Mouse (Mus musculus): ENCODE data around the gene Mei1.

Gene Mei1

DNA sequence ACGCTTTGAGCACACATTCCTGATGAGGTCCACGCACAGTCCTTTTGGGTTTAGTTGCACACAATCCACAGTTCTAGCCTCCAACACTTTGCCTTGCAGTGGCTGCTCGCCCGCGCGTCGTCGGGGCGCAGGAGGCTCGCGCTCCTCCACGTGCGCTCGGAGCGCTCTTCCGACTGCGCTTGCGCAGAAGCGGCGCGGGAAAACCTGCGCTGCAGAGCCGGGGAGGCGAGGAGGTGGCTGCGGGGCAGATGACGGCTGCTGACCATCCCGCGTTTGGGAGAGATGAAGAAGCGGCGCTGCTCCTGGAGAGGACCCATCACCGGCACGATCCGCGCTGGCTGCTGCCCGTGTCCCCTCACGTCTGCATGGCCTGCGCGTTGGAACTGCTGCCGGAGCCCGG lies at the start of gene Mei1:
Mei1 (plus strand) TSS at position 99 of the 400 bp plus-strand sequence.
- DNase-seq: peak in 1 of 2 experiments; percentile 18

DNA sequence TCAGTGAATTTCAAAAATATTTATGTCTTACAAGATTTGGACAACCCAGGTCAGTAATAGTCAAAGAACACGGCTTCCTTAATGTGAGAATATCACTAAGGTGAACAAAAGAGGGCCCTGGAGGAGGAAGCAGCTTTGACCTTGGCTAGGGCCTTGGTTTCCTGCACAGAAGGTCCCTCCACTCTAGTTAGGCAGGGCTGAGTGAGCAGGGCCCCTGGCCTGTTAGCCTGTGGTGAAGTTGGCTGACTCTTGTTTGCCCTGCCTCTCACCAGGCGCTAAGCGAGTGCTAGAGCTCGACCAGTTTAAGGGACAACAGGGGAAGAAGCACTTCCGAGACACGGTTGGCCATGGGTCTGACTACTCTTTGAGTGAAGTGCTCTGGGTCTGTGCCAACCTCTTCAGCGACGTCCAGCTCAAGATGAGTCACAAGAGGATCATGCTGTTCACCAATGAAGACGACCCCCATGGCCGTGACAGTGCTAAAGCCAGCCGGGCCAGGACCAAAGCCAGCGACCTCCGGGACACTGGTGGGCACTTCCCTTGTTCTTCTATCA lies 47.2 kb upstream of the Mei1 start:
- DNase-seq: peak; percentile 19 to 24

DNA sequence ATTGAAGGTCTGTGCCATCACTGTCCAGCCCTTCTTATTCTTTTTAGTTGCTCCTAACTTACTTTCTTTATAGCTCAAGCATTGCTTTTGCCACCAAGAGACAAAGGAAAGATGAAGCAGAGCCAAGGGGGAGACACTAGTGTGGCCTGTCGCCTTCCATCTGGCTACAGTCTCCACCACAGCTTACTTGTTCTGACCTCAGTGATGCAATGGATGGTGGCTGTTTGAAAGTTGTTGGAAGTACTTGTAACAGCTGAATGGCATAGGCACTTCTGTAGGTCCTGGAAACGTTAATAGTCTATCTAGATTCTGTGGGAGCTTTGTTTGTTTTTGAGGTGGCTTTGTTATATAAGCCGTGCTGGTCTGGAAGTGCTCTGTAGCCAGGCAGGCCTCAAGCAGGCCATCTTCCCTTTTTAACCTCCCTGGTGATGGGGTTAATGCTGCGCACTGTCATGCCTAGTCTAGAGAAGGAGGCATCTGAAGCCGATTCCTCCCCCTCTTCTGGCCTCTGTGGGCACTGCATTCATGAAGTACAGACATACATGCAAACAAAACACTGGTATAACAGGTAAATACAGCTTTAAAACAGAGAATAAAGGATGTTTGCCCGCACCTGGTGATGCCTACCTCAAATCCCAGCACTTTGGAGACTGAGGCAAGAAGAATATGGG lies 45.7 kb upstream of the Mei1 start:
- no peak for DNase-seq

DNA sequence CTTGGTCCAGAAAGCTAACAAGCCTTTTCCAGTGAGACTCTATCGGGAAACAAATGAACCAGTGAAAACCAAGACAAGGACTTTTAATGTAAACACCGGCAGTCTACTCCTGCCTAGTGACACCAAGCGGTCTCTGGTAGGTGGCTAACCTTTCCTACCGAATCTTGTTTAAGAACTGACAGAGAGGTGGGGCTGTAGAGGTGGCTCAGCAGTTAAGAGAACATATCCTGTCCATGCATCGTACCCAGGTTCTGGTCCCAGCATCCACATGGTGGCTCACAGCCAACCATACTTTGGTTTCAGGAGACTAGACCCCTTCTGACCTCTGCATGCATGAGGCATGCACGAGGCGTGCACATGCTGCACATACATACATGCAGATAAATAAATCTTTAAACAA lies 42.5 kb upstream of the Mei1 start:
- DNase-seq: no peak

DNA sequence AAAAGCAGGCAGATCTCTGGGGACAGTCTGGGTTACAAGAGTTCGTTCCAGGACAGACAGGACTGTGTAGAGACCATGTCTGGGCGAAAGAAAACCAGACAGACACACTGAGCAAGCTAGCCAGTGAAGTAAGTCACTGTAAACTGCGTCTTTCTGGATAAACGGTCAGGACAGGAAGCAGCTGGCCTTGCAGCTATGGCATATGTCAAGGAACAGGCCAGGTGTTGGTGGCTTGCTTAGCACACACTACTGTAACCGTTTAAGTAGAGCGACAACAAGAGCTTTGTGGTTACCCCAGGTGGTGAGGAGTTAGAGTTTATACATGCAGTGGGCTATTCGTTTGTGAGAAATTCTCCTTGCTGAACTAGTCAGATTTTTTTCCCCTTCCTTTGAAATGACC lies 42.1 kb upstream of the Mei1 start:
- DNase-seq: no peak

DNA sequence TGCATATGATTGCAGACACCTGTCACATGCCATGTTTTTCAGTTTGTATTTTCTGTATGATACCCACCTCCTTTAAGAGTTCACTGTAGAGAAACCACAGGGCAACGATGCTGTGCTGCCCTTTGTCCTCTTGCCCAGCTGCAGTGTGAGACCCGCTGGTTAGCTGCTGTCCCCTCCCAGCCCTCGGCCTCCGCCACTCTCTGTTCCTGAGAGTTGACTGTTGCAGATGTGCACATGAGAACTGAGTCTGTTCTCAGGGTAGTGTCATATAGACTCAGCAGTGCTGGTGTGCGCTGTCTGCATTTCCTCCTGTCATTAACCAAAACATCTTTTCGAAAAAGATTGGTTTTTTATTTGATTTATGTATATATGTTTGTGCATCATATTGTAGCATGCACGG lies 37.4 kb upstream of the Mei1 start:
- no peak for DNase-seq

DNA sequence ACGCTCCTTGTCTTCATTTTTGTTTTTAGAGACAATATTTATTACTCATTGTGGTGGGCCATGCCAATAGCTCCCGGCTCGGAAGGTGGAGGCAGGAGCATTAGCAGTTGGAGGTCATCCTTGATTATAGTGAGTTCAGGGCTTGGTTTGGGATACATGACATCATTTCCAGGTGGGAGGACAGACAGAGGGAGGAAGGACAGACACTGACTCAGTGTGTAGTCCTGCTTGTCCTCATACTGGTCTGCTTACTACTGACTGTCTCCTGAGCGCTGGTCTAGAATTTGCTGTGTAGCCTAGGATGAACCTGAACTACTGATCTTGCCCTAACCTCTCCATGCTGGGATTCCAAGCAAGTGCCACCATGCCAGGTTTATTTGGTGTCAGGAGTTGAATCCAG lies 36.0 kb upstream of the Mei1 start, which contains the start of gene Desi1:
Desi1 (minus strand) TSS at position 101 of the 400 bp plus-strand sequence.
- DNase-seq: no peak

DNA sequence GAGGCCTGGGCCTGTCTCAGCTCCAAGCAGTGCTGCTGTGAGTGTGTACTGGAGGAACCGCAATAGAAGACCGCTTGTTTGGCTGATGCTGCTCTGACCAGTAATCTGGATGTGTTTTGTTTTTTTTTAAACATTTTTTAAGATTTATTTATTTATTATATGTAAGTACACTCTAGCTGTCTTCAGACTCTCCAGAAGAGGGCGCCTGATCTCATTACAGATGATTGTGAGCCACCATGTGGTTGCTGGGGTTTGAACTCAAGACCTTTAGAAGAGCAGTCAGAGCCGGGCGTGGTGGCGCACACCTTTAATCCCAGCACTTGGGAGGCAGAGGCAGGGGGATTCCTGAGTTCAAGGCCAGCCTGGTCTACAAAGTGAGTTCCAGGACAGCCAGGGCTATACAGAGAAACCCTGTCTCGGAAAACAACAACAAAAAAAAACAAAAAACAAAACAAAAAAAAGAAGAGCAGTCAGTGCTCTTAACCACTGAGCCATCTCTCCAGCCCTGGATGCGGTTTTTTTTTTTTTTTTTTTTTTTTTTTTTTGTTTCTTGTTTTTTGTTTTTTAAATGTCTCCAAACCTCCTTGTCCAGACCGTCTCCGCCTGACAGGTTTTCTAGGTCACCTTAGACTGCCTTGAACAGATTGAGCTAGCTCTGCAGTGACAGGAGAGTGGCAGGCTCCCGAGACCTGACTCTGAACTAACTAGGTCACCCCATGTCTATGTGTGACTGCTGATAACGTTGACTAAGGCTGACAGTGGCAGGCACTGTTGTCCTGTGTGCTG lies 33.7 kb upstream of the Mei1 start:
- peak; percentile 50 to 62 for DNase-seq

DNA sequence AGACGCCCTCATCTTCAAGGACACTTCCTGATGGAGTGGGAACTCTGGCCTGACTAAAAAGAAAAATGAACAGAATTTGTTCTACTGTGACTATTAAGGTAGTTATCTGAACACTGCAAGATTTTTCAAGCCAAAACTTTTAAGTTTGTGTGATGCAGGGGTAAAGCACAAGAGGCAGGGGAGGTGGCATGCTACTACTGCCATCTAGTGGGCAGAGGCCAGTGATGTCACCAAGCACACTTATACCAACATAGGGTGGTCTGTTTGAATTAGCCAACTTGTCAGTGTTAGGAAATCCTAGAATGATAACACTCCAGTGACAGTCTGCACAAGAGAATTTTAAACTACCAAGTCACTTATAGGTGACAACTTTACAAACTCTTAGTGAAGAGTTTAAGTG lies 29.1 kb upstream of the Mei1 start:
- peak; percentile 67 to 73 for DNase-seq

DNA sequence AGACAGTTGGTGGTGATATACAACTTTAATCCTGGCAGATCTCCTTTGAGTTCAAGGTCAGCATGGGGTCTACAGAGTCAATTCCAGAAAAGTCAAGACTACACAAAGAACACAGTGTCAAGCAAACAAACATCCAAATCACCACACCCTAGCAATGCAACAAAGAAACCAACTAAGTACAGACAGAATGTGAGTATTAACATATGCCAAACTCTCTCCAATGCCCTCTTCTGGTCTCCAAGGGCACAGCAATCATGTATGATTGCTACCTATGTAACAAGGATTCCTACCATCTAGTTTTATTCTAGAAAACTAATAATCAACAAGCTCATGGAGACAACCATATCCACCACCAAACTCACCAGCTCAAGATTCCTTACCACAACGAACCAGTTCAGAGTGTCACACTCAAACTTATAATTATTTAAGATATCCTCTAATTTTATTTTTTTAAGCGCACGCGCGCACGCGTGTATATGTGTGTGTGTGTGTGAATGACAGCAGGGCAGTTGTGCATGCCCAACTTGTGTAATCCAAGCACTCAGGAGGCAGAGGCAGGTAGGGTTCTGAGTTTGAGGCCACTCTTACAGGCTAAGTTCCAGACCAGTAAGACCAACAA lies 25.5 kb upstream of the Mei1 start:
- DNase-seq: peak; percentile 43 to 46

DNA sequence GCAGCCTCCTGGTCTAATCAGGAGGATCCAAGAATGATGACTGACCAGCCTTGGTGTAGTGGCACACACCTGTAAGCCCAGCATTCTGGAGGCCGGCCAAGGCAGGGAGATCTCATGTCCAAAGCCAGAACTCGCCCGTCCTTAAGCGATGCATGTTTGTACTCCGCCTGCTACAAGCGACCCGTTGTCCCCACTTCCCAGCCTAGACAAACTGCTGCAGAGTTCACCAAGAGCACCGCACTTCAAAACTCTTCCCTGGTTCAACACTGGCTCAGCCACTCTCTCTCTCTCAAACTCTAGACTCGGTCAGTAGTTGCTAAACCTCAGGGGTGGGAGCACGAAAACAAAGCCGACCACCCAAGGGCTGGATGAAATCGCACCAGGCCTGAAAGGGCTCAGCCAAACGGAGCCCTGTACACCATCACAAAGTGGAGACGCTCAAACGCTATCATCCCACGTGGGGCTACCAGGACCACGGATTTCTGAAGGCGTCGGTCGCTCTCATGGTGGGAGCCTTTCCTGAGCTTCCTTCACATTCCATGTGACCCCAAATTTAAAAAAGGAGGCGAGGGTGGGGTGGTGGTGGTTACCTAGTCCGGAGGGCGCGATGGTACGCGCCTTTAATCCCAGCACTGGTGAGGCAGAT lies 23.4 kb upstream of the Mei1 start:
- DNase-seq: peak; percentile 47 to 48

DNA sequence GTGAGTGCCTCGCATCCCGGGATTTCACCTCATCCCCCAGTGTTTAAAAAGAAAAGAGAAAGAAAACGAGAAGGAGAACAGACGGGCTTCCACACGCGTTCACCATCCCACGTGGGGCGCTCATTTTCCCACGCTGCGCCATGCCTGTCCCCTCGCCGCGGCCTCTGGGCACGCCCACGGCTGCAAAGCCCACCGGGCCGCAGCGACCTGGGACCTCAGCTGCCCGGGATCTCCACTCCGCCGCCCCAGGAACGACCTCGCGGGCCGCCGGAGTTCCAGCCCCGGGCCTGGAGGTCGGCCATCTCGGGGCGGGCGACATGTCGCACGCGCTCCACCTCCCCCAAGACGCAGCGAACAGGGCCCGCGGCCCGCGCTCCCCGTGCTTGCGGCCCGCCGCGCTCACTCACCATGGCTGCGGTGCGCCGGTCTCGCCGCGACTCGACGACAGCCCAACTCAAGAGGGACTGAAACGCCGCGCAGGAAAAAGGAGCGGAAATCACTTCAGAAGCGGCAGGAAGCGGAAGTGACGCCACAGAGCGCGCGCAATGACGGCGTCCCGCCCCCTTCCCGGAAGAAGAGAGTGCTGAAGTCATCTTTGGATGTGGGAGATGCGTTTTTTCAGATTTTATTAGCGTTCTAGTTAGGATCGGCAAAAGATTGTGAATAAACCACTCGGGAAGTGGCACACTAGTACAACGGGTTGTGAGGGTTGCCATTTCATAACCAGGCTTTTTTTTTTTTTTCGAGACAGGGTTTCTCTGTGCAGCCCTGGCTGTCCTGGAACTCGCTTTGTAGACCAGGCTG lies 22.5 kb upstream of the Mei1 start, which contains the start of gene Snu13:
Snu13 (minus strand) TSS at position 519 of the 804 bp plus-strand sequence.
- DNase-seq: peak; percentile 96 to 97

DNA sequence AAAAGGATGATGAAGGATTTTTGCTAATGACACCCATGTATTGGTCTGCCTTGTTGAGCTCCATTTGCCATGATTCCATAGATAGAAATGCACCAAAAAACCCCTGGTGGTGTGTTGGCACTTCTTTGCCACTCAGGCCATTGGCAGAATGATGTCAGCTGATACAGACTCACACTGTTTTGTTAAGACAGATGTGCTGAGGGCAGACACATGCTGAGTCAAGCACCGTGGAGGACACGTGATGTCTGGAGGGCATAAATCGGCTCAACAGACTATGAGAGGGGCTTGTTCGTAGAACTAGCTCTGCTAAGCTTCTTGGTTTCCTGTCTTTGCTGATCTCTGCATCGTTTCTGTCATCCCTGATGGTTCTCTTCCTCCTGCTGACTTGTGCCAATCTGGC lies 17.3 kb upstream of the Mei1 start:
- DNase-seq: no peak

DNA sequence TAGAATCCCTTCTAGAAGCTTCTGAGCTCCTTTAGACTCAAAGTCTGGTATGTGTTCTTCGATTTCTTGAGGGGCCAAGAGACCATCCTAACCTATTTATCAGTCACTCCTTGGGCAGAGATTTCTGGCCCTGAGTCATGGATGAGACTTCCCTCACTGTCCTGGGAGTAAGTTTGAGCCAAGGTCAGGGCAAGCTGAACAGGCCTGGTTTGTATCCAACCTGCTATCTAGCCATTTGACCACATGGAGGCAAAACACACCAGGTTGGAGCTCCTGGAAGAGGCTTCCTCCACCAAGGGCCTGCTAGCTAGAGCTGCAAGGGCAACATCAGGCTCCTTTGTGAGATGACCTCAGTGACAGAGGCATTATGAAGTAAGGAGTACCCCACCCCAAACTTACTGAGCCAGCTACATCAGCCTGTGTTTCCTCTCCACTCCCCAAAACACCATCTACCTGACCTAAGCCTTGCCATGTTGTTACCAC lies 11.0 kb upstream of the Mei1 start, which contains the start of gene 4930407I10Rik:
4930407I10Rik (plus strand) TSS at position 433 of the 483 bp plus-strand sequence.
- no peak for DNase-seq

DNA sequence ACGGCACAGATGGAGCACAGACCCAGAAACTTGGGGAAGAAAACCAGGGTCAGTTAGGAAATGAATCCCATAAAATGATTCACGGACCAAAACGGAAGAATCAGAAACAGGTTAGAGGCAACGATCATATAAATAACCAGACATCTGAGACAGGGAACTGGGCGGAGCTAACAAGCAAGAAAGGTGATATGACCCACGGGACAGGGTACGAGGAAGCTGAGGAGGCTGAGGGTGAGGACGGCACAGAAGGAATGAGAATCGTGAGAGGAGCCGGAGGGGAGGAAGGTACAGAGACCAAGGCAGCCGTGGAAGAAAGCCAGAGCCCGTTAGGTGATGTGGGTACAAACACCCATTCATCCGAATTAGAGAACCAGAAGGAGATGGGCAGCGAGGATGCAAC lies 5.9 kb upstream of the Mei1 start:
- DNase-seq: no peak

DNA sequence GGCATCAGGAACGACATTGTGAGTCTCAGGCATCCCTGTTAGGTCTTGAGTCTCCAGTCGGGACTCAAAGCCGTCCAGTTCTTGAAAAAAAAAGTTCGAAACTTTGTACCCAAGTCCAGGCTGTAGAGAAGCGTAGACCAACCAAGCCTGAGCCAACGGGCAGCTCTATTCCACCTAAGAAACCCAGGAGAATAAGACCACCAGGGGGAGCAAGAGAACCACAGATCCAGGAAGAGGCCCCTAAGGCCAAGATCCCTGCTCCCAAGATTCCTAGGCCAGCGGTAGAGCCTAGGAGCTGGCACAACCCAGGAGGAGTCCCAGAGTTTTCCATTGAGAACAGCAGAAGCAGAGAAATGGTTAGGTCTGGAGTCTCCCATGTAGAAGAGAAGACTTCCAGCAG lies 4.3 kb upstream of the Mei1 start:
- peak; percentile 91 to 96 for DNase-seq

DNA sequence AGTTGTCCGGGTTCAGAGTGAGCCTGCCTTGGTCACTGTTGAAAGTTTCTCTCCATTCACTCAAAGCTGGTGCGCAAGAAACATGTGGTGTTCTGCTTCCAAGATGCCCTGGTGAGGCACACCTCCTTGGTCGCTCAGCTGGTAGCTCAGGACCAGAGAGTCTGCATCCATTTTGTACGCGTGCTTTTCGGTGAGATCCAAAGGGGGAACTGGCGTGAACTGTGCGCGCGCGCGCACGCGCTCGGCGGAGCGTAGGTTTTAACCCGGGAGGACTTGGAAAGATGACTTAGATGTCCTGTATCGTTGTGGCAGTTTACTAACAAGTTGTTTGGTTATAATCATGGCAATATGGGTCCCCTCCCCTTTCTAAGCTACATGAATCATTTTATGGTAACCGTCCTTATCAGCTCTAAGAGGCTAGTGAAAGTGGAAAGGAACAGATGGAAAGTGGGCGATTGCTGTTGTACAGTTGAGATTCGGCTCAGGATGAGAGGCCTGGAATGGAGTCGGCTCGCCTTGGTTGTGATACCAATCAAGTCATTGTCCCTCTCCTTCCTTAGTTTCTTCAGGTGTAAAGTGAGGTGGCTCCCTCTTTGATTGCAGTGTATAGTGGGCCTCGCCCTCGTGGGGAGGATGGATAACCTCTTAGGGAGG lies 2.1 kb downstream of the Mei1 start:
- DNase-seq: no peak

DNA sequence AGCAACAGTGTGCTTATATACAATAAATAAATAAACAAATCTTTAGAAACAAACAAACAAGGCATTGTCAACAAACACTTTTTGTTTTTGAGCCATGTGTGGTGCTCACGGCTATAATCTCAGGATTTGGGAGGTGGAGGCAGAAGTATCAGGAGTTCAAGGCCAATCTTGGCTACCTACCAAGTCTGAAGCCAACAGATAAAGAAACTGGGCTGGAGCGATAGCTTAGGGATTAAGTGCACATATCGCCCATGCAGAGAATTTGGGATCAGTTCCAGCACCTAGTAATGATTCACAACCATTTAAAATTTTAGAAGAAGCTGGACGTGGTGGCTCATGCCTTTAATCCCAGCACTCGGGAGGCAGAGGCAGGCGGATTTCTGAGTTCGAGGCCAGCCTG lies 3.7 kb downstream of the Mei1 start:
- no peak for DNase-seq

DNA sequence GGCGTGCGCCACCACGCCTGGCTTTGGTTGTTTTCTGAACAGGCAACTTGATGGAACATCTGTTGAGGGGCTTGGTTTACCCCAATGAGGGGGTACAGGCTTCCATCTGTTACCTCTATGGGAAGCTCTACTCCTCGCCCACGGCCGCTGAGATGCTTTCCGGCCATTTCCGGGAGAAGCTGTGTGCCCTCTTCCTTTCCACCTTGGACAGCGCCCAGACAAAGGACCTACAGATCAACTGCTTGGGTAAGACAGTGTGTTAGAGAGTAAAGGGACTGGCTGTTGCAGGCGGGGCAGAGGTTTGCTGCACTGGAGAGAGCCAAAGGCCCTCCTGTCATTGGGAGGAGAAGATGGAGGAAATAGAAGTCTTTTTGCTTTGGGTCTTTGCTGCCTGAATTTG lies 10.1 kb downstream of the Mei1 start:
- peak in 1 of 2 experiments; percentile 17 for DNase-seq

DNA sequence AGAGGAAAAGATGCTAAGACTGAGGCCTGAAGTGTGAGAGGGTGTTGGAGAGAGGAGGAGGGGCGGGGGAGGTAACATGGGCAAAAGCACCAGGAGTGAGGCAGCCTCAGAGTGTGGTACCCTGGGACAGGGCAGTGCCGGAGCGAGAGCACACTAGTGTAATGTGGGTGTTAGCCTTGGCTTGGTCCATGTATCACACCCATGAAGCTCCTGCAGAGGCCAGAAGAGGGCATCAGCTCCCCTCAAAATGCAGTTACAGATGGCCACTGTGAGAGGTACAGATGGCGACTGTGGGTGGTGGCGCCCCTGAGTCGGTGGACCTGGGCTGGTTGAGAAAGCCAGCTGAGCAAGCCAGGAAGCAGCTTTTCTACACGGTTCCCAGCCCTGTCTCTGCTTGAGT lies 11.4 kb downstream of the Mei1 start:
- peak; percentile 76 to 85 for DNase-seq

DNA sequence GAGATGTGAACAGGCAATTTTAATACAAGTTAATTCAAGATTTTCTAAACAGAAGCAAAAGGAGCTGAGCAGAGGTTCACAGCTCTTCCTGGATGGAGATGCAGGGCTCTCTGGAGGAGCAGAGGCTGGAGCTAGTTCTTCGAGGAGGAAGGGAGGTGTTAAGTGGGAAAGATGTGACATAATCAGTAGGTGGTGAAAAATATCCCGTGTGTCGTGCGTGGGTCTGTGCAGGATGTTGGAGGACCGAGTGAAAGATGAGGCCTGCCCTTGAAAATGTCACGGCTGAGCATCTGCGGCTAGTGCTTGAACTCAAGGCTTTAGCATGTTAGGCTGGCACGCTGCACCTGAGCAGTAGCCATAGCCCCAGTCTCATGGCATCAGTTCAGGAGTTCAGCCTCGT lies 15.8 kb downstream of the Mei1 start:
- no peak for DNase-seq

Measured in cerebellum, postnatal 10 days (tissue).